17 mouse cellular contexts compared by ENCODE assay signal in genomic region chr10:89833166-89833565, GRCm38 (mm10). TPM values are rescaled to one million over a fixed set of nuclear protein-coding genes. Genes with fewer than 3 reads are reported as not detected.
DNase-seq lines count a peak whose midpoint lies in the region; ATAC-seq and TF ChIP-seq lines count a peak whose summit lies in the region.
"Had no signal": no experiment of that assay in that cellular context is flagged by ENCODE, and none has a peak within 500 bp of the region (broad histone marks: within the 10 kb centered on the region; RNA-seq: fewer than 3 reads in every experiment).

No protein-coding gene starts in this region.

- H3K9me3 ChIP-seq in lung, embryonic 14.5 days (ENCODE audit: low read depth, low read length): no peaks in the 10 kb centered on the region
- H3K9me3 ChIP-seq in liver, embryonic 12.5 days (replicated peaks): no peaks in the 10 kb centered on the region
- H3K9me3 ChIP-seq: embryonic facial prominence, embryonic 12.5 days; G1E; hindbrain, embryonic 10.5 days; intestine, embryonic 15.5 days had no signal

- 73% methylated on average over 10 of the region's 10 CpGs for WGBS in lung, embryonic 14.5 days
- 80% methylated on average over 10 of the region's 10 CpGs for WGBS in lung, adult 2 months
- 70% methylated on average over 10 of the region's 10 CpGs for WGBS in liver, embryonic 12.5 days (ENCODE audit: insufficient replicate concordance)

- no peak for TF ChIP-seq CTCF in lung, embryonic 14.5 days (IDR thresholded peaks at IDR 0.05; ENCODE audit: low read depth)
- TF ChIP-seq CTCF in lung, adult 2 months (IDR thresholded peaks at IDR 0.05; ENCODE audit: insufficient read depth, low read length): no peak

- no peak for TF ChIP-seq POLR2A in lung, adult 2 months (IDR thresholded peaks at IDR 0.05; ENCODE audit: borderline replicate concordance, extremely low read depth, low read depth, low read length)

- no peaks in the 10 kb centered on the region for H3K36me3 ChIP-seq in lung, embryonic 14.5 days (ENCODE audit: insufficient read depth)
- H3K36me3 ChIP-seq in liver, embryonic 12.5 days: no peaks in the 10 kb centered on the region
- H3K36me3 ChIP-seq: embryonic facial prominence, embryonic 12.5 days; G1E; hindbrain, embryonic 10.5 days; intestine, embryonic 15.5 days had no signal

- peak; percentile 36 to 47 for DNase-seq in cerebellum, adult 18-20 months
- peak; percentile 41 for DNase-seq in lung, embryonic 14.5 days
- no peak for DNase-seq in lung, adult 2 months
- DNase-seq in adrenal gland, postnatal 36 days: peak; percentile 23 to 25
- DNase-seq in kidney, postnatal 10 days: peak; percentile 39
- no peak for DNase-seq in MN1 (ENCODE audit: low spot score)
- DNase-seq: B cell, adult 2 months had no signal

- ATAC-seq in cerebellum, adult (ENCODE audit: insufficient number of reproducible peaks, low FRiP score, low TSS enrichment): no peak
- ATAC-seq in lung, embryonic 14.5 days (ENCODE audit: insufficient read depth): no peak
- ATAC-seq in liver, embryonic 12.5 days: no peak
- ATAC-seq: activated CD4-positive, CD25-positive, alpha-beta regulatory T cell, adult 4 months; intestine, embryonic 15.5 days had no signal

- H3K4me1 ChIP-seq in lung, embryonic 14.5 days (ENCODE audit: insufficient read depth): no peaks in the 10 kb centered on the region
- H3K4me1 ChIP-seq in lung, adult 2 months (ENCODE audit: control insufficient read depth, insufficient read depth, low read length): no peaks in the 10 kb centered on the region
- H3K4me1 ChIP-seq in liver, embryonic 12.5 days: no peaks in the 10 kb centered on the region
- H3K4me1 ChIP-seq: embryonic facial prominence, embryonic 12.5 days; intestine, embryonic 15.5 days had no signal

- H3K4me2 ChIP-seq in lung, embryonic 14.5 days: no peak overlapping the region
- no peak overlapping the region for H3K4me2 ChIP-seq in liver, embryonic 12.5 days
- H3K4me2 ChIP-seq: embryonic facial prominence, embryonic 12.5 days; intestine, embryonic 15.5 days had no signal

- no peak overlapping the region for H3K4me3 ChIP-seq in lung, embryonic 14.5 days (ENCODE audit: low read depth, low read length)
- H3K4me3 ChIP-seq in lung, adult 2 months (replicated peaks; ENCODE audit: extremely low read depth, low read depth, low read length): no peak overlapping the region
- no peak overlapping the region for H3K4me3 ChIP-seq in liver, embryonic 12.5 days
- H3K4me3 ChIP-seq: embryonic facial prominence, embryonic 12.5 days; hindbrain, embryonic 10.5 days; intestine, embryonic 15.5 days; myocyte had no signal

- H3K27ac ChIP-seq in lung, embryonic 14.5 days (ENCODE audit: low read depth): no peak overlapping the region
- no peak overlapping the region for H3K27ac ChIP-seq in liver, embryonic 12.5 days
- H3K27ac ChIP-seq: embryonic facial prominence, embryonic 12.5 days; hindbrain, embryonic 10.5 days; intestine, embryonic 15.5 days had no signal

- H3K9ac ChIP-seq in lung, embryonic 14.5 days: no peak overlapping the region
- no peak overlapping the region for H3K9ac ChIP-seq in liver, embryonic 12.5 days
- H3K9ac ChIP-seq: embryonic facial prominence, embryonic 12.5 days; intestine, embryonic 15.5 days had no signal

- H3K27me3 ChIP-seq in lung, embryonic 14.5 days (ENCODE audit: insufficient read depth, low read length): no peaks in the 10 kb centered on the region
- no peaks in the 10 kb centered on the region for H3K27me3 ChIP-seq in liver, embryonic 12.5 days (replicated peaks)
- H3K27me3 ChIP-seq: embryonic facial prominence, embryonic 12.5 days; intestine, embryonic 15.5 days had no signal

RNA-seq across cellular contexts. Expression of gene Anks1b, which starts 40.1 kb away (rescaled TPM):
- polyA plus RNA-seq in lung, embryonic 14.5 days (2014; fragmentation: Nextera tagmentation; extraction: Ambion mirVana): 0.26 and 1.2 TPM in 2 replicates
- polyA plus RNA-seq in lung, adult 2 months (2012; rRNA removed): 0.07 and 0.41 TPM in 2 replicates
- under 1 TPM; 0.60 to 0.92 TPM for total RNA-seq in adrenal gland, postnatal 36 days (2021)
- polyA plus RNA-seq in liver, embryonic 12.5 days (2016; fragmentation: Nextera tagmentation; extraction: Ambion mirVana): 0.02 TPM in 1 of 2 replicates, not detected in the other
- total RNA-seq: megakaryocyte-erythroid progenitor cell, adult 5-6 weeks had no signal
- polyA plus RNA-seq: G1E; liver, embryonic 16.5 days had no signal

Comparison
In these comparisons a context has a peak if more than half of its experiments do, and no peak if none do; other contexts are left out.
1. DNase-seq: peak in cerebellum, adult 18-20 months (2 of 2), lung, embryonic 14.5 days (single experiment), adrenal gland, postnatal 36 days (2 of 2) and kidney, postnatal 10 days (single experiment); none in lung, adult 2 months (single experiment) and MN1 (single experiment).